Mouse (Mus musculus) embryo, embryonic 11.5 days (tissue): Measurements from ENCODE around the gene Aass.
"Not testable (repeated sequence)": the region's sequence is repeated elsewhere in the genome, so short reads cannot be mapped to it uniquely, and the experiment has no call there.

ENCODE experiments used
- DNase-seq: peaks from one replicate; pipeline ENCODE4 v3.0.0-alpha.2; 2012; ENCODE audit warnings: low read depth, low spot score

The Aass gene

DNA sequence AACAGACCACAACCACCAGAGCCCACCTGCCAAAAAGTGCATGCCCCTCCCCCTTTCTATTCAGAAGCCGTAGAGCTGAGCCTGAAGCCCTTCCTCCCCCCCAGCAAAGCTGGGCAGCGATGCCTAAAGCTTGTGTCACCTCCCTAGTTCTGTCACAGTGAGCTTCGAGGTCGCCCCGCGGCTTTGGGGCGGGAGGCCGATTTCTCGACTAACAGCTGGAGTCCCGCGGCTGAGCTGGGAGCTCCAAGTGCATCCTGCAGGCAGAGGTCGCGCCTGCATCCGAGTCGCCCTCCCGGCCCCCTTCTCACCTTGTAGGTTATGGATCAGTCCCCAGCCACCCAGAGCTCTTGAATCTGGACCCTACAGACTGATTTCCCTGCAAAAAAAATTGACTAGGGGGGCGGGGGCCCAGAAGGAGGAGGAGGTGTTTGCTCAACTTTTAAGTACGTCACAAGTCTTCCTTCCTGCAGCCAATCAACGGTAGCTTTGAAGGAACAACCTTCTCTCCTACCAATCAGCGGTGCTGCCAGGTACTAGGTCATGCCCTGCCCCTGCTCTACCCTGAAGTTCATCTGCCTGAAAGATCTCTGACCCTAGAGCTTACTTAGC lies at the start of gene Aass:
Aass (minus strand) TSS at position 414 of the 609 bp plus-strand sequence.
- peak; percentile 30 for DNase-seq

DNA sequence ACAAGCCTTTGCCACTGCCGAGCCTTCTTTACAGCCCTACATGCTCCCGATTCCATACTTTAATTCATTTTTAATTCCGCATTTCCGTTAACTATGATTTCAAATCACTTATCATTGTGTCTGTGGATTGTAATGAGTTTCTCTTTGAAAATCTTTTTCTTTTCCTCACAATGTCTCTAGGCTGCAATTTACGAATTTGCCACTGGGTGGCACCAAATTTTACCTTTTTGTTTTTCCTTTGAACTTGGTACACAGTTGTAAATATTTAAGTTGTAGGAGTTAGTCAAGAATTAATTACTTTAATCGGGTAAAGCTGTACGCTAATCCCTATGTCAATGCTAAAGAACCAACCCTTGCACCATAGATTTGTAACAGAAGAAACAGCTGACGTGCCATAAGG lies 47.3 kb upstream of the Aass start:
- peak; percentile 17 for DNase-seq

DNA sequence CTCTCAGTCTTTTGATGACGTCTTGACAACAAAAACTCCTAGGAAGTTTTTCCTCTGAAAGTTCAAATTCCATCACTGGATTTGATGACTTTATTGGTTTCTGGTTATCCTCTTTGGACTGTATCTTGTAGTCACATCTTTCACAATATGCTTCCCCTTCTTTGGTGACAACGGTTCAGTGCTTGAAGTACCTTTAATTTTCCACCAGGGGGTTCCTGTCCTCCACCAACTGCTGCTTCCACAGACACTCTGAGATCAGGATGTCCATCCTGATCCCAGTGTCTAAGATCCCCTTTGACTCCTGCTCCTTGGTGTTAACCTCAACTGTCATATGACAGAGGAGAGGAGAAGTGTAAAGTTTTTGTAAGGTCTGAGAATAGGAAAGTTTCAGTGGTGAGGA lies 31.0 kb upstream of the Aass start:
- DNase-seq: not testable (repeated sequence)

DNA sequence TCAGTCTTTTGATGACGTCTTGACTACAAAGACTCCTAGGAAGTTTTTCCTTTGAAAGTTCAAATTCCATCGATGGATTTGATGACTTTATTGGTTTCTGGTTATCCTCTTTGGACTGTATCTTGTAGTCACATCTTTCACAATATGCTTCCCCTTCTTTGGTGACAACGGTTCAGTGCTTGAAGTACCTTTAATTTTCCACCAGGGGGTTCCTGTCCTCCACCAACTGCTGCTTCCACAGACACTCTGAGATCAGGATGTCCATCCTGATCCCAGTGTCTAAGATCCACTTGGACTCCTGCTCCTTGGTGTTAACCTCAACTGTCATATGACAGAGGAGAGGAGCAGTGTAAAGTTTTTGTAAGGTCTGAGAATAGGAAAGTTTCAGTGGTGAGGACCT lies 23.6 kb upstream of the Aass start:
- DNase-seq: not testable (repeated sequence)

DNA sequence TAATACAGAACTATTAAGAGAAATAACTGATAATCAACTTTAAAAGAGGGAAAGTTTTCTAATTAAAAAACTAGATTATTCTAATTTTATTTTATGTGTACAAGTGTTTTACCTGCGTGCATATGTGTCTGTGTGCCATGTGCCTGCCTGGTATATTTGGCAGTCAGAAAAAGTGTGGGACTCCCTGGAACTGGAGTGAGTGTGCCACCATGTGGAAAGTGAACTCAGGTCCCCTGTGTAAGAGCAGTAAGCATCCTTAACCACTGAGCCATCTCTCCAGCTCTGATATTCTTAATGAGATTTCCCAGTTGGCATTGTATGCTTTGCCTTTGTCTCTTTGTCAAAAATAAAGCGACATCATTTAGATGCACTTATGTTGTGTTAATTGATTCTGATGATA lies 20.3 kb upstream of the Aass start:
- no peak for DNase-seq

DNA sequence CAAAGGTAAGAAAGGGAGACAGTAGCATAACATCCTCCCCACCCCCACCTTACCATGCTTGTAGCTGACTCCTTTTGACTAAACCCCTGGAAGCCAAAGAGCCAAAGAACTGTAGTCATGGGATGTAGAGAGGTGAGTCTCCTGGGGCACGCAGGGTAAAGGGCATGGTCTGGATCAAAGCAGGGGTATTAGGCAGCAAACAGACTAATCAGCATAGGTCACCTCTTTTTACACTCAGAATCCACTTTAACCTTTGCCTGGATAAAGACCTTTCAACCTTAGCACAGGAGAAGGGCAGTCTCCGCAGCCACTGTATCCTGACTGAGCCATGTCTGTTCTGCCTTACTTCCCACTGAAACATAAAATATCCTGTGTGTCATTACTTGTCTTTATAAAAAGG lies 14.4 kb upstream of the Aass start:
- no peak for DNase-seq

DNA sequence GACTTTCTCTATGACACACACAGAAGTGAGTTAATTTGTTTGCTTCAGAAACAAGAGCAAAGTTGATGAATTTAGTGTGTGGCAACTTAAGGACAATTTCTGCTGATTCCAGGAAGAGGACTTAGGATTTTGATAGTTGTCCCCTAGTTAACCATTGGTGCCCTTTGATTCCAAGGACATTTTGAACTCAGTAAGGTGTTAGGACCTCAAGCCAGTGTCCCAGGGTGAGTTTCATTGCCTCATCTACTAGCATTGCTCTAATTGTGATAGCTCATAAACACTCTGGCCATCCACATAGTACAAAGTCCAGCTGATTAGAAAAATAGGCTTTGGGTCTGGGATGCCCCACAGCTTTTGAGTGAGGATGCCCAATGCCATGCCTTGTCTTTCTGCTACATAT lies 11.2 kb upstream of the Aass start:
- DNase-seq: no peak

DNA sequence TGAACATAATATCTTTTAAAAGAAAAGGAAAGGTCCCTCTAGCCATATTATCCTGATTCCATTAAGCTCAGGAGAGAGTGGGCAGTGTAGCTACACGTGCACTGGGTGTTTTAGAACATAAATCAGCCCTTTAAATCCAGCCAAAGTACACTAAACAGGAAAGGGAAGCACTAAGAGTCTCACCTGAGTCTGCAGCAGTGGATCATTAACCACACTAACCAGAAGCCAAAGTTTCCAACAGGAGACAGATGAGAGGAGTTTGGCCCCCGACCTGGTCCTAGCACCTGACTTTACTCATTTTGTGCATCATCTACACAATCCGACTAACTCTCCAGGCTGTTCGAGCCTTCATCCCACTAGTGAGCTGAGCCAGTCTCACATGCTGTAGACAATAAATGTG lies 1.8 kb downstream of the Aass start:
- DNase-seq: no peak

DNA sequence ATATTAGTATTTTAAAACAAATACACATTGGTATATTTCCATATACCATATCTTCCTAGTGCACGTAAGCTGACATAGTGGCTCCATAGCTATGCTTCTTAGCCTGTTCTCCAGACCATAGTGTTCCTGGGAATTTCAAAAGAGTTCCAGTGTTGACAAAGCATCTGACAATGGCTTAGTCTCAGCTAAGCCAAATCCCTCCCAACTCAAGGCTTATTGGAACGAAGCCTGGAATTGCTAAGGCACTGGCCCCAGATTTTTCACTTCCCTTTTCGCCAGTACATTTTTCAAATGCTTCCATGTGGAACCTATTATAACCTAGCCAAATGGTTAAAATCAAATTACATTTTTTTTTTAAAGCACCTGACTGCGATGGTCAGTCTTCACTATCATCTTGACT lies 3.6 kb downstream of the Aass start:
- no peak for DNase-seq

DNA sequence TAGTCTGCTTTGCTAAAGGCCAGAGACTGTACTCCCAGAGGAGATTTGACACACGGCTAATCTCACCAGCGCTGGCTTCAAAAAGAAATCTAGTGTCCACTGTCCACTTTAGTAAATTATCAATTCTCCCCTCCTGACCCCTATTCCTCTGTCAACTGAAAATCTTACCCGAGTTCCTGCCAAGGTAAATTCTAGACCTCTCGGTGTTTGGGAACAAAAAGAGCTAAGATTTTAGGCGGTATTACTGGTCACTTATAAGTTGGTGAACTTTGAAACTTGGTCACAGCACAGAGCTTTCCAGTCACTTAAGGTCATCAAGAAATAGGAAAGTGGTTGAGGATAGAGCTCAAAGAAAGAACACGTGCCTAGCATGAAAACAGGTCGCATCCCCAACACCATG lies 6.1 kb downstream of the Aass start:
- no peak for DNase-seq

DNA sequence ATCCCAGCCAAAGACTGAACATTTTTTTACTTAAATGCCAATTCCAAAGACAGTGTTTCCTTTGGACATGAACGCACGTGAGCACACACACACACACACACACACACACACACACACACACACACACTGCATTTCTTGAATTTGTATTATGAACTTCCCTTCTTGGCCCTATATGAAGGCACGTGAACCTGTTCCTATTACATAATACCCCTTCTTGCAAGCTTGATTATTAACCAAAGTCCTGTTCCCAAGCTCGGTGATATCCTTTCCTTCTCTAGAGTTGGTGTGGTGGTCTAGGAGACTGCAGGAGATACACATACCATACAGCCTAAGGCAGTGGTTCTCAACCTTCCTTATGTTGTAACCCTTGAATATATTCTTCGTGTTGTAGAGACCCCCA lies 7.0 kb downstream of the Aass start:
- DNase-seq: no peak

DNA sequence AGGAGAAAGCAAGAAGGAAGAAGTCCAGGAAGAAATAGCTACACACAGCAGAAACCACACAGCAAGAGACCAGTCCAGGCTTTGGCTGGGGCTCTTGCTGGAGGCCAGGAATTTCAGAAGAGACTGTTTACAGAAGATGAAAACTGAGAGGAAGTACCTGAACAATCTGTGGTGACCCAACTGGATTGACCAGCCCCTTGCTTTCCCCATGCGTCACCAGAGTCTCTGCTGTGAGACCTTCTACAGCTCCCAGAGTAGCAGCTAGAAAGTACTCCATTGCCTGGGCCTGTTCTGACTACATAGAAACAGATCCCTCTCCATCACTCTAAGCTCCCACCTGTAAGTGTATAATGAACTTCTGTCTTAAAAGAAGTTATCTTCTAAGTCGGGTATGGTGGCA lies 8.0 kb downstream of the Aass start:
- DNase-seq: no peak

DNA sequence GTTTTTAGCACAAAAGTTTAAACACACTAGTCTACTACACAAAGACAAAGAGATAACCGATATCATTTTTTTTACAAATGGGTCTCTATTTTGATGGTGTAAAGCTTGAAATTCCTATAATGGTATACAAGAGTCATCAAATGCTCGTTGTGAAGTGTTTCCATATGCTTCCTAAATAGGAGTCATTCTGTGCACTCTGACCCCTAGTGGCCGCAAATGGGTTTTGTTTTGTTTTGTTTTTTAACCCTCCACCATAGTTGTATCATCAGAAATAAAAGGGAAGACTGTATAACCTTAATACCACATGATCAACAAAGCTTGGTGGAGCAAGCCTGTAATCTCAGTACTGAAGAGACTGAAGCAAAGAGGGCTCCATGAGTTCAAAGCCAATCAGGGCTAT lies 9.9 kb downstream of the Aass start:
- no peak for DNase-seq

DNA sequence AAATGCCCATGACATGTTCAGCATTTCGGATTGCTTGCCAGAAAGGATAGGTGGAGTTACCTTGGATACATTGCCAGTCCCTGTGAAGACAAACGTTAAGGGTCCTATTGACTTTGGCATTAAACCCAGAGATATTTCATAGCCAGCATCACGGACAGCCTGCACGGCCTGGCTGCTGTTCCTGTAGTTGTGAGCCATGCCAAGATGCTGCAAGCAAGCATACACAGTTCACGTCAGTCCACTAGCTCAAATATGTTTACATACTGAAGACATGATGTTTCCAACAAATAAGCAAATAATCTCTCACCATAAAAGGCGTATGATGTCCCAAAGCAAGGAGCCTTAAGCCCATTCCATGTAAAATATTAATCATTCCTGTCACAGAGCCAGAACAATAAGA lies 18.0 kb downstream of the Aass start:
- DNase-seq: no peak

DNA sequence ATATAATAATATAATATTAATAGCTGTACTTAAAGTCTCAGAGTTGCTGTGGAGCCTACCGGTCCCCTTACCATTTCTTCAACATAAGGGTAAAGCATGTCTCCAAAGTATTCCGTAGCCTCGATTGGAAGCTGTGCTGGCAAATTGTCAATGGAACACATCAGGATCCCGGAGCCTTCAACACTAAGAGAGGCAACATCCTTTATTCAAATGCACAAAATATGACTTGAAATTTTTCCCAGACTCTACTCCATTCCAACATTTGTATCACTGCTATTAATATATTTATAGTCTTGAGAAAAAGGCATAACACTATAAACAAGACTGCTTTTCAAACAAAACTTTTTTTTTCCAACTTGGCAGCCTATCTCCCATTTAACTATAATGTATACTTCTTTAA lies 25.7 kb downstream of the Aass start:
- no peak for DNase-seq

DNA sequence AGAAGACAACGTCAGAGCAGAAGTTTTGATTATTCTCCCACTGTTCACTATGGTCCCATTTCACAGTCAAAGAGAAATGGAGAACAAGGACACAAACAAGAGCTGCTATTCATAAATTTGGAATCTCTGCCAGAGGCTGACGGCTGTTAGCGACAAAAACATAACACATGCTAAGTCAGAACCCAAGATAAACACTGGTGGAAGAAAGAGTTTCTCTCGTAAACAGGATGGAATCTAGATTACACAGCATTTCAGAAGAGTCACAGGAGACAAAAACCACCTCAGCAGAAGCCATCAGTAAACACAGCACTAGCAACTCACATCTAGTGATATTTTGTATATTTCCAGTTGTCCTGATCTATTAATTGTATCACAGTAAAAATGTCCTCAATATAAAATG lies 26.4 kb downstream of the Aass start:
- no peak for DNase-seq

DNA sequence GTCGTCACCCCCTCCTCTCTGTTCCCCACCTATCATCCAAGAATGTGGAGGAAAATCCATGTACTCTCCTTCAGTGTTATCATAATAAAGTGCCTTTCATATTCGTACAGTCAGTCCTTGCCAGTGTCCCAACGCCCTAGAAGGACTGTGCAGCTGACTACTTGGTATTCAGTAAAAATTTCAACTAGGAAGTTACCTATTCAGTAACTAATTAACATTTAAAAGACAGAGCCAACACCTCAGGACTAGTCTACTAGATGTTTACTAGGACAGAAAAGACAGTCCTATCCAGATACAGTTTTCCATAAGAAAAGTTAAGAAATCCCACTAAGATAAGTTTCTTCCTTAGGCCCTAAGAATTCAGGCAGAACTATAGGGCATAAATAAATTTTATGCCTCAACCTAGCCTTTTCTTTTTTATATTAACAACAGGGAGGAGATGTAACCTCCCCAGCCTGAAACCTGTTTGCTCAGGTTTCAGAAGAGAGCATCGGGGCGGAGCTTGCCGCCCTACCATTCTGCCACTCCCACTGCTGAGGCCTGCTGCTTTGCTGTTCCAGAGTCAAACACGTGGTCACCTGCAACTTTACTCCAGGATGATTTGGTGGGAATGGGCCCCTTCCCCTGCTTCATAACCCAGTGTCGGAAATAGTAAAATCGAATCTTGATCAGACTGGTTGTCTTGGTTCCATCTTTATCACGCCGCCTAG lies 42.3 kb downstream of the Aass start:
- DNase-seq: not testable (repeated sequence)

DNA sequence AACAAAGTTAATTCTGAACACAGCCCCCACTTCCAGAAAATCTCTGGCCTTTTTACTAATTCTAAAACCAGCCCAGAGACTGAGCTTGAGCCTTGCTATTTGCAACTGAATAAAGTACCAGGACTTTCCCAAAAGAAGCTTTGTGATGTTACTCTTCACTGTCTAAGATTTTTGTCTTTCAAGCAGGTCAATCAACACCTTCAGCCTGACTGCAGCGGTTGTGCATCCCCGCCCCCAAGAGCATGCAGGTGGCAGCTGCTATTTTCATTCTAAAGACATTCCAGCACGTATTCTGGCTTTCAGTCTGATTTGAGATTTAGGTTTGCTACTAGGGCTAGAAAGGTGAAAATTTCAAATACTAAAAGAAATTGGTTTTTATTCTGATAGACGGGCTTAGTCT lies 43.5 kb downstream of the Aass start:
- not testable (repeated sequence) for DNase-seq

DNA sequence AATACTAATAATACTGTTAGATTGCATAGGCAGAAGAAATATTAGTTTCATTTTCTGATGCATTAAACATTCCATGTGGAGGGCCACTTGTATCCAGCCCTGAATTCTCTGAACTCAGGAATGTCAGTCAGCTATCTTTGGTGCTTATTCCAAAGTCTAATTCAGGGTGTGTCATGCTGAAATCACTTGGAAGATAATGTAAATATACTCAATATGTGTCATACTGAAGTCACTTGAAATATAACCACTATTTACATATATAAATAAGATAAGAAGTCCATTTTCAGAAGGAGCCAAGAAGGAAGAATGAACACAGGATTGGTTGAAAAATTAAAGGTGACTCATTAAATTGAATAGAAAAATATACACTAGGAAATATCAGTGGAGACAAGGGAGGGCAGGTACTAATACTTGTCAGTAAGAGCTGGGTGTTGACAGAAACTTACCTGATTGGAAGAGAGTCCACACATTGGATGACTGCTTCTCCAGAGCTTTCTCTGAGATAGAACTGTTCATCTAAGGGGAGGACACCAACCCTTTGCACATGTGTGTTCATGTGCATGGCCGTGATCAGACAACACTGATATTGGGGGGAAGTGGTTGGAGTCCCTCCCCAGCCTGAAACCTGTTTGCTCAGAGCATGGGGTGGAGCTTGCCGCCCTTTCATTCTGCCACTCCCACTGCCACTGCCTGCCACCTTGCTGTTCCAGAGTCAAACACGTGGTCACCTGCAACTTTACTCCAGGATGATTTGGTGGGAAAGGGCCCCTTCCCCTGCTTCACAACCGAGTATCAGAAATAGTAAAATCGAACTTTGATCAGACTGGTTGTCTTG lies 48.0 kb downstream of the Aass start:
- DNase-seq: no peak

DNA sequence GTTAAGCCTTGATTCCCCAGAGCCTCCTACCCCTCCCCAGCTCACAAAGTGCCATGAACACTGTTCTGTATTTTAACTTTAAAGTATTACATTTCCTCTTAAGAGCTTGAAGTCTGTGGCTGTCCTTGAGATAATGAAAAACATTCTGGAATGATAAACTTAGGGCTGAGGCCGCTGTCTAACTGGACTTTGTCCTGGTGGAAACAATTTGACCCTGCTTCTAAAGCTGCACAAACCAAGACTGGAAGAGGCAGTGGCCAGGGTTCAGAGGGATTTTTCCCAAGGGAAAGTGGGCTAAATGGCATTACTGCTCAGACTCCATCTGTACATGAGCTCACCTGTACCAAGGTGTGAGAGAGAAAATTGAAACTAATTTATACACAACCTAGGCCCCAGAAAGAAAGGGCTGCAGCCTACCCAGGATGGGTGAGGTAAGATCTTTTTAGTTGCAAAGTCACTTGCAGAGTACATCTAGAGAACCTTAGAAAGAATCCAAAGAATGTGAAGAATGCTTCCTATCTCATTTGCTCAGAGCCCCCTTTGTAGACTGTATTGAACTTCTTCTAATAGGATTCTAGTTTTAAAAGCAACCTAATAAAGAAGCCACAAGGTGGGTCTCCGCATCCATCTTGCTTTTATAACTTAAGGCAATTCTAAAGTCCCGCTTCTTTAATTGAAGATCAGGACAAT lies 52.6 kb downstream of the Aass start:
- DNase-seq: peak; percentile 3

DNA sequence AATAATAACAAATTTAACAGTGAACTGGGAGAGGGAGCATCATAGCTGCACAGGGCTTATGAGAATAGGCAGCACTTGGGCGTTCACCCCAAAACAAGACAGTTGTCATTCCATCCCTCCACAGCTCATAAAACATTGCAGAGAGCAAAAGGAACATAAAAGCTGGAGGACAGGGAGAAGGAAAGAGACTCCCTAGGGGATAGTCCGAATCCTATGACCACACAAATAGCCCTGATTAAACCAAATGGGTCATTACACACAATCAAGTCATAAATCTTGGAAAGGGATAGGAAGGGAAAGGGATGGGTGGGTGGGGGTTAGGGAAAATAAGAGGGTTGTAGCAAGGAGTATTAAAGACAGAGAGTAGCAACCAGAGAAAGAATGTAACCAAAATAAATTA lies 54.5 kb downstream of the Aass start:
- DNase-seq: no peak

DNA sequence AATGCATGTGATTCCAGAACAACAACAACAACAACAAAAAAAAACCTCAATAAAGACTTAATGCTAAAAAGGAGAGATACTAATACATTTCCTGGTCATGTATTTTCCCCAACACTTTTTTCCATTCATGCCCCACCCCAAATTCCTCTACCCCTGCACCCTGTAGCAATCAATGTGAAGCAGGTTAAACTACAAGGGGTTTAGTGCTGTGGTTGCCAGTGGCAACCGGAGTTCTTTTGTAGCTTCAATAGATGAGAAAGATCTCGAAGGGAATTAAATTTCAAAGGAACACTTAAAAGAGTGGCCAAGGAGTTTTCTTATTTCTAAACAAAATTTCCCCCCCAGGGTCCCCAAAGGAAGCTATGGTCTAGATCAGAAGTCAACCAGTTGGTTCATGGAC lies 56.7 kb downstream of the Aass start:
- no peak for DNase-seq
